Mouse (Mus musculus) liver, adult 2 months (tissue): Measurements from ENCODE around the gene Slc7a4.

ENCODE experiments used
- CTCF ChIP-seq: fragments of 200-500 bp; IDR thresholded peaks from 2 replicates; pipeline ENCODE4 v1.5.1; 2011; ENCODE audit warnings: low read depth, low read length, control low read depth
- POLR2A ChIP-seq: fragments of 200-500 bp; IDR thresholded peaks from 2 replicates; pipeline ENCODE4 v1.6.1; 2011; ENCODE audit warnings: low read length, control low read depth; ENCODE audit not compliant: insufficient read depth; ENCODE audit errors: extremely low read depth

DNA sequence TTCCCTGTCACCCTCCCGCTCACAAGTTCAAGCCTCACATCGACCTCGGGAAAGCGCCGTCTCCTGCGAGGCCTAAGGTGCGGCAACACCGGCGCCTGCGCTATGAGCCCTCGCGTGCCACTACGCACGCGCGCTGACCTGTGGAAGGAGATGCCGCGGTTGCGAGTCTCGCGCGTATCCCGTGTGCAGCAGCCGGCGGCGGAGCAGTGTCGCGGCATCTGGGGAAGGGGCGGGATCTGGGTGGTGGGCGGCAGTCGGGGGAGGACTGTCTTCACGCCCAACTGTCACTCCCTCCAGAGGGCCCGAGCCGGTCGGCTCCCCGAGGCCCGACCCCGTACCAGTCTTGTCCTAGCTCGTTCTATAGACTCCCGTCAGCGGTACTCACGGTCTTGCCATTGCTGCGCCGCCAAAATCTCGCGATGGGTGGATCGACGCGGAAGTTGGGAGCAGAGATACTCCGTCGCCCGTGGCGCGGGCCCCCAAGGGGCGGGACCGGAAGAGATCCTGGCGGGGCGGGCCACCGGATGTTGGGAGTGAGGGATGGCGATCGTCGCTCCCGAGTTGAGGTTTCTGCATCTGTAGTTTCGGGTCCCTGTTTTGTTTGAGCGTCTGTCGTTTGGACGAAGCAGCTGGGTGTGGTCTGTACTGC is 52.2 kb downstream of the Slc7a4 start, which contains the start of gene Thap7:
- TF ChIP-seq POLR2A (peak; percentile 74), CTCF (no peak)
